Mouse (Mus musculus) hindlimb bud, embryonic 11.5 days (tissue): ENCODE measurements around the gene Abhd17c.

Experiments
- DNase-seq: peaks from one replicate; pipeline ENCODE4 v3.0.0-alpha.2; 2012; ENCODE audit warnings: low read depth, low spot score; ENCODE audit errors: extremely low spot score

Abhd17c gene

GRCm38 (mm10) chr7:84077257-84078013, 74.3 kb downstream of the Abhd17c start:
- DNase-seq, result no peak

- DNase-seq, result no peak
Observed at GRCm38 (mm10) chr7:84074266-84074665, 77.4 kb downstream of the Abhd17c start.

- no peak for DNase-seq
Observed at GRCm38 (mm10) chr7:84073856-84074255, 77.8 kb downstream of the Abhd17c start.

- DNase-seq, result no peak
Observed at GRCm38 (mm10) chr7:84068931-84069330, 82.8 kb downstream of the Abhd17c start.

- no peak for DNase-seq
Observed at GRCm38 (mm10) chr7:84059799-84060198, 91.9 kb downstream of the Abhd17c start.
